Mouse (Mus musculus): ENCODE data around the gene Nlrp3.

GRCm38 (mm10) chr11:59575726-59576125 lies 34.4 kb downstream of the Nlrp3 start:
- no peak for TF ChIP-seq CHD2 (IDR thresholded peaks at IDR 0.05; ENCODE audit: low read depth, low read length)
- no peak for TF ChIP-seq ZNF384 (IDR thresholded peaks at IDR 0.05; ENCODE audit: low read depth, low read length)
- no peak for TF ChIP-seq HCFC1 (IDR thresholded peaks at IDR 0.05; ENCODE audit: borderline replicate concordance, insufficient read depth, low read length)
- TF ChIP-seq MAFK (IDR thresholded peaks at IDR 0.05; ENCODE audit: insufficient read depth, low read depth, low read length): no peak

All from ES-E14 (cell line).